8 mouse cellular contexts compared by ENCODE assay signal in genomic region chr1:172550551-172550951, GRCm38 (mm10). TPM values are rescaled to one million over a fixed set of nuclear protein-coding genes. Genes with fewer than 3 reads are reported as not detected.
DNase-seq lines count a peak whose midpoint lies in the region; ATAC-seq and TF ChIP-seq lines count a peak whose summit lies in the region.

No protein-coding gene starts in this region.

- intact Hi-C loops in heart, postnatal 36 days (cut with DNase I), result loop anchor here (2.0 kb wide), 1 partner anchor 22 kb away; no protein-coding TSS in a partner anchor

- peak overlapping the region; percentile 26; the same call in 1 of the 2 replicates for H3K9ac ChIP-seq in embryonic facial prominence, embryonic 14.5 days (ENCODE audit: low read depth, low read length)

- no peaks in the 10 kb centered on the region for H3K27me3 ChIP-seq in testis, adult 2 months (ENCODE audit: control insufficient read depth, insufficient read depth, low read length)
- no peaks in the 10 kb centered on the region; the same call in 1 of the 2 replicates for H3K27me3 ChIP-seq in embryonic facial prominence, embryonic 14.5 days (replicated peaks; ENCODE audit: control insufficient read depth, insufficient read depth, low read length)

- H3K4me3 ChIP-seq in testis, adult 2 months (ENCODE audit: control insufficient read depth, low read depth, low read length), result peak overlapping the region; percentile 60
- peak overlapping the region; percentile 31 for H3K4me3 ChIP-seq in embryonic facial prominence, embryonic 14.5 days (ENCODE audit: low read depth, low read length)

- no peak for DNase-seq in testis, postnatal 10 days (ENCODE audit: low spot score)
- peak; percentile 91 for DNase-seq in embryonic facial prominence, embryonic 14.5 days (ENCODE audit: low spot score)
- DNase-seq in heart, postnatal 36 days, result peak; percentile 59 to 63
- DNase-seq in kidney, postnatal 4 days, result peak; percentile 67 to 80
- DNase-seq in lung, postnatal 14 days, result peak; percentile 63
- peak; percentile 77 for DNase-seq in retina, embryonic 14.5 days (ENCODE audit: low spot score)
- peak; percentile 38 for DNase-seq in yolk sac, embryonic 10.5 days (ENCODE audit: low spot score)

- peak overlapping the region; percentile 45 for H3K4me2 ChIP-seq in embryonic facial prominence, embryonic 14.5 days (ENCODE audit: low read depth, low read length)

- H3K27ac ChIP-seq in testis, adult 2 months (ENCODE audit: control insufficient read depth, insufficient read depth, low read depth, low read length), result no peak overlapping the region
- H3K27ac ChIP-seq in embryonic facial prominence, embryonic 14.5 days (replicated peaks; ENCODE audit: low read depth, low read length), result no peak overlapping the region

- TF ChIP-seq POLR2A in testis, adult 2 months (IDR thresholded peaks at IDR 0.05; ENCODE audit: control insufficient read depth, low read depth, low read length), result no peak

- peak; percentile 94 for ATAC-seq in embryonic facial prominence, embryonic 14.5 days (ENCODE audit: low read depth)

- no peak for TF ChIP-seq CTCF in testis, adult 2 months (IDR thresholded peaks at IDR 0.05; ENCODE audit: control insufficient read depth, insufficient read depth, insufficient replicate concordance, low read depth, low read length)

- H3K36me3 ChIP-seq in testis, adult 2 months (ENCODE audit: control insufficient read depth, insufficient read depth, low read length), result no peaks in the 10 kb centered on the region
- H3K36me3 ChIP-seq in embryonic facial prominence, embryonic 14.5 days (ENCODE audit: control insufficient read depth, insufficient read depth, low read length), result no peaks in the 10 kb centered on the region

- H3K9me3 ChIP-seq in embryonic facial prominence, embryonic 14.5 days (ENCODE audit: control insufficient read depth, low read length), result no peaks in the 10 kb centered on the region

- peaks cover 5% of the 10 kb centered on the region; the same call in 1 of the 2 replicates for H3K4me1 ChIP-seq in testis, adult 2 months (ENCODE audit: control insufficient read depth, insufficient read depth, low read length)
- peaks cover 26% of the 10 kb centered on the region for H3K4me1 ChIP-seq in embryonic facial prominence, embryonic 14.5 days (ENCODE audit: control insufficient read depth, insufficient read depth, low read length)

- WGBS in embryonic facial prominence, embryonic 14.5 days, result 0% methylated on average over 8 of the region's 8 CpGs

RNA-seq across cellular contexts. Expression of gene Vsig8, which starts 5.2 kb away (rescaled TPM):
- polyA plus RNA-seq in testis, adult 2 months (2012; rRNA removed), result 12.1 and 14.1 TPM in 2 replicates
- polyA plus RNA-seq in embryonic facial prominence, embryonic 14.5 days (2014; fragmentation: Nextera tagmentation; extraction: Ambion mirVana), result 0.45 and 1.6 TPM in 2 replicates
- total RNA-seq in heart, postnatal 36 days (2021), result not detected

RNA-seq across cellular contexts. Expression of gene Cfap45, which starts 29.9 kb away (rescaled TPM):
- 302 and 305 TPM in 2 replicates for polyA plus RNA-seq in testis, adult 2 months (2012; rRNA removed)
- polyA plus RNA-seq in embryonic facial prominence, embryonic 14.5 days (2014; fragmentation: Nextera tagmentation; extraction: Ambion mirVana), result 6.5 and 8.9 TPM in 2 replicates
- total RNA-seq in heart, postnatal 36 days (2021), result under 1 TPM; 0.14 to 0.92 TPM

RNA-seq across cellular contexts. Expression of gene Slamf8, which starts 39.8 kb away (rescaled TPM):
- polyA plus RNA-seq in testis, adult 2 months (2012; rRNA removed), result 0.06 TPM in 1 of 2 replicates, not detected in the other
- 0.17 TPM in 1 of 2 replicates, not detected in the other for polyA plus RNA-seq in embryonic facial prominence, embryonic 14.5 days (2014; fragmentation: Nextera tagmentation; extraction: Ambion mirVana)
- under 1 TPM; 0.22 to 0.42 TPM for total RNA-seq in heart, postnatal 36 days (2021)

RNA-seq across cellular contexts. Expression of gene Tagln2, which starts 50.7 kb away (rescaled TPM):
- polyA plus RNA-seq in testis, adult 2 months (2012; rRNA removed), result 7.6 and 16.5 TPM in 2 replicates
- 192 and 231 TPM in 2 replicates for polyA plus RNA-seq in embryonic facial prominence, embryonic 14.5 days (2014; fragmentation: Nextera tagmentation; extraction: Ambion mirVana)
- 10 to 100 TPM; 71.9 to 78.4 TPM for total RNA-seq in heart, postnatal 36 days (2021)

RNA-seq across cellular contexts. Expression of gene Fcrl6, which starts 51.8 kb away (rescaled TPM):
- not detected in 2 replicates for polyA plus RNA-seq in testis, adult 2 months (2012; rRNA removed)
- 0.13 and 0.26 TPM in 2 replicates for polyA plus RNA-seq in embryonic facial prominence, embryonic 14.5 days (2014; fragmentation: Nextera tagmentation; extraction: Ambion mirVana)
- total RNA-seq in heart, postnatal 36 days (2021), result not detected

Comparison
In these comparisons a context has a peak if more than half of its experiments do, and no peak if none do; other contexts are left out.
1. RNA of gene Cfap45, which starts 29.9 kb away (polyA plus RNA-seq): 302 to 305 TPM in testis, adult 2 months; 6.5 to 8.9 TPM in embryonic facial prominence, embryonic 14.5 days; every median in the first group is over 10 times any median in the second.